Mouse (Mus musculus) WW6 (cell line): ENCODE results near the gene Nenf.

Experiments used
- DNase-seq: peaks from one replicate; pipeline ENCODE4 v3.0.0-alpha.2; 2013; ENCODE audit warnings: low read depth, low spot score

Gene Nenf

DNA sequence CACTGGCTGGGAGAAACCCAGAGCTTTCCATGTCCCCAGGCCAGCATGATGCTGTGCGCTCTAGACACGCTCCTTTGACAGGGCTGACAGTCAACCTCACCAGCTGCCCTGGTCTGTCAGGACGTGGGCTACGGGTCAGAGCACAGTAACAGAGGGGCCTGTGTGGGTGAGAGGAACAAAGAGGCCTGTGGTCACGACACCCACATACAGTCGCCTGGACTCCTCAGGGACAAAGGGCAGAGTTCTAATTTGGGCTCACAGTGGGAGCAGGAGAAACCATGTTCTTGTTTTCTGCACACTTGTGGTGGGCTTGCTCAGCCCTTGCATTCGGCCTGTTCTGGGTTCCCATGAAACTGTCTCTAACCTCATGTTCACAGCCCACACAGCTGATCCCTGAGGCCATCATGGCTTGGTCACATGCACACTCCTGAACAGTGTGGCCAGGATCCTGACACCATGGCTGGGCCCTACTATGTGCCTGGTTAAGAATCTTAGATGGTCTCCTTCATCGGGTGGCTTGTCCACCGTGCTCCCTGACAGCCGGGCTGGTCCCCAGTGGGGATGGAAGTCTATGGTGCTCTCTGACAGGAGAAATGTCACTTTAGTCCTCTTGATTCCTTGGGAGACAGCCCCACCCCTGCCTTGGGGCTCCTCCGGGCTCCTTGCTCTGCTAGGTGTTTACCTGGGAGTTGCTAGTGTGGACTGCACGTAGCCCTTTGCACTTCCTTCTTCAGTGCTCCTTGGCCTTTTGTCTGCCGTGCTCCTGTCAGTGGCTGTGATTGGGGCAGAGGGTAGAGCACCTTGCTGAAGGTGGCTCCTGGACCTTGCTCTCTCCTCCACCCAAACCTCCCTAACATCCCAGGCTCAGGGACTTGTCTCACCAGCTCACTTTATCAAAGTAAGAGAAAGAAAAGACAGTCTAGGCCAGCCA, 34.6 kb downstream of the Nenf start:
- no peak for DNase-seq

GRCm38 (mm10) chr1:191282319-191282718, 35.7 kb downstream of the Nenf start:
- no peak for DNase-seq

- DNase-seq = no peak
Observed at GRCm38 (mm10) chr1:191281171-191281570, 36.8 kb downstream of the Nenf start.

DNA sequence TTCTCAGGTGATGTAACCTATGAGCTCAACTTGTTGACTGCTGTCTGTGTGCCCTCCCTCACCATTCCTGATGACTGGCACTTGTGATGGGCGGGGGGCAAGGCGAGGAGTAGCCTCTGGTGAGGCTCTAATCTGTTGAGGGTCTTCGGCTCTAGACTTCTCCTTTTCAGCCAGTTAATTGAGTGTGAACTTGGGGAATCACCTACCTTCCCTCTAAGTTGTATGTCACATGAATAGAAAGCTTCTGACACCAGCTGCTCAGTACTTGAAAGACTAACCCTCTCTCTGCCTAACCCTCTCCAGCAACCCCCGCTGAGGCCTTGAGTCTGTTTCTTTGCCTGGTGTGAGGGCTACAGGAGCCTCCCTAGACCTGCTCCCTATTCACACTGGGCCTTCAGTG, 39.7 kb downstream of the Nenf start:
- DNase-seq = no peak

DNA sequence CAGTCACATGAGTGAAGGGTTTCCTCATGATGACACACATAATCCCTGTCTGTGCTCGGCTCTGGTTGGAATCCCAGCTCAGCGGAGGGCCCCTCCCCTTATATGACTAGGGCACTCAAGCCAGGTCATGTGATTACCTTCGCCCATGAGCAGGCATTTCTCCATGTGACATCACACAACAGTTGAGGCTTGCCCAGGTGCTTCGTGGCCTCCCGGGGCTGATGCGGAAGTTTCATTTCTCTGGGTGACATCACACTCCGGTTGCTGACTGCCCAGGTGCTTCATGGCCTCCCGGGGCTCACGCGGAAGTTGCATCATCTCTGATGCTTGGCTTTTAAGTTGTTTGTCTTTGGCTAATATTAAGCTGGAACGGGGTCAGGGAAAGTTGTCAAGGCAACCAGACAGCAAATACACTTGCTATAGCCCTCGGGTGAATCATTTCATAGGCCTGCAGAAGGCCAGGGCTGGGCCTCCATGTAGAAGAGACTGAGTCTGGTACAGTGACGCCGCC, 40.4 kb downstream of the Nenf start:
- DNase-seq = no peak

- no peak for DNase-seq
Observed at GRCm38 (mm10) chr1:191276181-191276580, 41.8 kb downstream of the Nenf start.

- peak; percentile 26 for DNase-seq
Observed at GRCm38 (mm10) chr1:191275527-191275926, 42.5 kb downstream of the Nenf start.

DNA sequence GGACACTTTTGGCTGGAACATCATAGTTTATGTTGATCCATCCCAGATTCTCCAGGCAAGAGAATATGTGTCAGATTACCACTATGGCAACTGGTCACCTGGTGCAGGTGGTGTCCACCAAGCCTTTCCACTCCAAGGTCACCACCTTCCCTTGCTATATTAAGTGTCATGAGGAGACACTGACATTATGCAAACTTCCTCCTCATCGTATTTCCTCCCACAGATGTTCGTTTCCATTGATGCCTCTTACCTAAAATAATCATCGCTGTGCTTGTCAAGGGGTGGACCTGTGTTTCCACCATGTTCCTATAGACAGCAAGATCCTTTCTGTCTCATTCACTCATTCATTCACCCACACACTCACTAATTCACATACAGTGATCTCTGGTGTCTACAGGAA, 45.3 kb downstream of the Nenf start:
- DNase-seq = no peak

DNA sequence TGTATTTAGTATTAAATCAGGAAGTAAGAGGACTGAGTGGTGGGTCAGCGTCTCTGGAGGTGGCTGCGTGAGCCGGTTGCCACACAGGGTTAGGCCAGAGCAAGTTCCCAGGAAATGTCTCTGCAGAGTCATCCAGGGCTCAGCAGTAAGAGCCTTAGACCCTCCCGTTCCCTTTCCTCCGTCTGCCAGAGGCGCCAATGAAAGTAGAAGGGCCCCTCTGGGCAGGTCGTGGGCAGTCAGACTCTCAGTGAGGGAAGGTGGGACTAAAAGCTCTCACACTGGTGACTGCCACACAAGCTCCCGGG, 48.4 kb downstream of the Nenf start:
- no peak for DNase-seq

DNA sequence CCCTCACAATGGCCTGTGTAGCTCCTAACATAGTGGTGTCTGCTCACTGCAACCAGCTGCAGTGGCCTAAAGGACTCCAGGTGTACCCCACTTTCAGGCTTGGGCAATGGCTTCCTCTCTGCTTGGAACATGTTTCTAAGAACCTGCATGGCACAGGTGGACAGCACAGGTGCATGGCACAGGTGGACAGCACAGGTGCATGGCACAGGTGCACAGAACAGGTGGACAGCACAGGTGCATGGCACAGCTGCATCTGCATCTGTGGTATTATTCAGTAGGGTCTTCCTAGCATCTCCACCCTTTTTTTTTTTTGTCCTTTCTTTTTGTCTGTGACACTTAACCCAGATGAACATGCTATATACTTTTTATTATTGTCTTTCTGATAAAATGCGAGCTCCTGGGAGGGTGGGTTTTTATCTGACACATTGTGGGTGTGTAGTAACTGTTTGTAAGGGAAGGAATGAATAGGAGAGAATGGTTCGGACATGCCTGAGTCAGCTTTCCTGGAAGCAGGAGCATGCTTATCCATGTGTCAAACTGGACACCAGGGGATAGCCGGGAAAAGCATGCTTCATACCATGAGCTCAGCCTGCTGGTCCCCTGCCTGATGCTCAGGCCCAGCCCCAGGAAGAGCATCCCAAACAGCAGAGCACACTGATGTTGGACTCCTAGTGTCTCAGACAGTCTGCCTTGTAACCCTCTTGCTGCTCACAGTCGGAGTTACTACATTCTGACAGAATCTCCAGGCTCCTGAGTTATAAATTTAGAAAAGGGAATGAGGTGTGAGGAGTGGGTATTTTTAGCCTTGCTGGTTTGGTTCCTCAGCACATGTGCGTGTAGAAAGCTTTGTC, 49.0 kb downstream of the Nenf start:
- no peak for DNase-seq

GRCm38 (mm10) chr1:191267856-191268255, 50.1 kb downstream of the Nenf start:
- no peak for DNase-seq

DNA sequence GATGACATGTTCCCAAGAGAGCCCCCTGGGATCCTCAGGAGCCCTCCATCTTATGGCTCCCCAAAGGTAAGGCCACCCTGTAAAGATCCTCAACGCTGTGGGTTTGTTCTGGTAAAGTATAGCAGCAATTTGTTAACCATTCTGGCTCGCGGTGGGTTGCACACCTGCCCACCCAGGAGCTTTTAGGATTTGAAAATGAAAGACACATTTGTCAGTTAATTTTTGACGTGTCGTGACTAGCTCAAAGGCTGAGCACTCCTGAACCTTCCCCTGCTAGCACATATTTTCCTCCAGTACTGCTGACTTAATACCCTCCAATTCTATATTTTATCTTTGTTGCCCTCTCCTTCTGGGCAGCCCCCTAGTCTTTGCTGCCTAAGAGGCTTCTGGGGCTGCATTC, 50.8 kb downstream of the Nenf start:
- no peak for DNase-seq

- no peak for DNase-seq
Observed at GRCm38 (mm10) chr1:191263471-191263870, 54.5 kb downstream of the Nenf start.

- DNase-seq = no peak
Observed at GRCm38 (mm10) chr1:191261861-191262260, 56.1 kb downstream of the Nenf start.

- no peak for DNase-seq
Observed at GRCm38 (mm10) chr1:191259661-191260060, 58.3 kb downstream of the Nenf start.

DNA sequence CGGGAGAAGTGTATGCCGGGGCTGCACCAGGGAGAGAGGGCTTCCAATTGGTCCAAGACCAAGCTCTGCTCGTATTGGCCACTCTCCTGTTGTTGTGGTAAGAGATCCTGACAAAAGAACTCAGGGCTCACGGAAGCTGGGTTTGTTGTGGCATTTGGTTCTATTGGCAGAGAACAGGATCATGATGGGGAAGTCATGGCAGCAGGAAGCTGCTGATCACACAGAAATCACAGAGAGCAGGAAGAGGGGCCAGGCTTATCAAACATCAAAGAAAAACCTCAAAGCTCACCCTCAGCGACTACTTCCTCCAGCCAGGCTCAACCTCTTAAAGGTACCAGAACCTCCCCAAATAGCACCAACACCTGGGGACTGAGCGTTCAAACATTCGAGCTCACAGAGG, 58.9 kb downstream of the Nenf start:
- DNase-seq = no peak

- no peak for DNase-seq
Observed at GRCm38 (mm10) chr1:191258521-191258920, 59.5 kb downstream of the Nenf start.

GRCm38 (mm10) chr1:191257981-191258380, 60.0 kb downstream of the Nenf start:
- no peak for DNase-seq

- no peak for DNase-seq
Observed at GRCm38 (mm10) chr1:191257351-191257771, 60.6 kb downstream of the Nenf start.
